Mouse (Mus musculus): Measurements from ENCODE around the gene Pank1. TPM values are rescaled to one million over a fixed set of nuclear protein-coding genes. Genes with fewer than 3 reads are reported as not detected.
A peak's percentile ranks its signal among the peaks of the same experiment; 100 is the strongest.

Pank1 gene
- 10 to 100 TPM; 16.3 to 16.5 TPM for total RNA-seq (2021)

- peak; percentile 62 to 82 for DNase-seq (ENCODE audit: extremely low spot score in 1 of 2, low spot score in 2 of 2)
- intact Hi-C loops (cut with DNase I): loop anchor here (5.0 kb wide), 1 partner anchor 52 kb away; no protein-coding TSS in a partner anchor
These were observed at the start of gene Pank1 for GRCm38 (mm10) chr19:34878603-34879541. Gene Pank1 (minus strand): TSS chr19:34879455.

DNA sequence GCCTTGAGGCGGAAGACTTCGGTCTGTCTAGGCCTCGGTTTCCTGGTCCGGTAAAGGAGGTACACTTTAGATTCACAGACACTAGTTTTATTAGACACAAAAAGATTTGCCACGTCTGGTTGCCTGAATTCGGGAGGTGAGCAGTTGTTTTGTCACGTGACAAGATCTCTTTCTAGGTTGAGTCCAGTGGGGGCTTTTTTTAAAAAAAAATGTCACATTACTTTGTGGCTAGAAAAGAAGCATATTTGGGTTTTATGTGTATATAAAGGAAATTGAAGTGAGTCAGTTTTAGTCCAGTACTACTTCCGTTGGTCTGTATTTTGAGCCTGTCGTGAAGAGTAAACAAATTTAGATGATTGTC is 43.3 kb upstream of the Pank1 start:
- intact Hi-C loops (cut with DNase I): loop anchor here (10.0 kb wide), 1 partner anchor 258 kb away; no protein-coding TSS in a partner anchor
- no peak for DNase-seq (ENCODE audit: extremely low spot score in 1 of 2, low spot score in 2 of 2)

DNA sequence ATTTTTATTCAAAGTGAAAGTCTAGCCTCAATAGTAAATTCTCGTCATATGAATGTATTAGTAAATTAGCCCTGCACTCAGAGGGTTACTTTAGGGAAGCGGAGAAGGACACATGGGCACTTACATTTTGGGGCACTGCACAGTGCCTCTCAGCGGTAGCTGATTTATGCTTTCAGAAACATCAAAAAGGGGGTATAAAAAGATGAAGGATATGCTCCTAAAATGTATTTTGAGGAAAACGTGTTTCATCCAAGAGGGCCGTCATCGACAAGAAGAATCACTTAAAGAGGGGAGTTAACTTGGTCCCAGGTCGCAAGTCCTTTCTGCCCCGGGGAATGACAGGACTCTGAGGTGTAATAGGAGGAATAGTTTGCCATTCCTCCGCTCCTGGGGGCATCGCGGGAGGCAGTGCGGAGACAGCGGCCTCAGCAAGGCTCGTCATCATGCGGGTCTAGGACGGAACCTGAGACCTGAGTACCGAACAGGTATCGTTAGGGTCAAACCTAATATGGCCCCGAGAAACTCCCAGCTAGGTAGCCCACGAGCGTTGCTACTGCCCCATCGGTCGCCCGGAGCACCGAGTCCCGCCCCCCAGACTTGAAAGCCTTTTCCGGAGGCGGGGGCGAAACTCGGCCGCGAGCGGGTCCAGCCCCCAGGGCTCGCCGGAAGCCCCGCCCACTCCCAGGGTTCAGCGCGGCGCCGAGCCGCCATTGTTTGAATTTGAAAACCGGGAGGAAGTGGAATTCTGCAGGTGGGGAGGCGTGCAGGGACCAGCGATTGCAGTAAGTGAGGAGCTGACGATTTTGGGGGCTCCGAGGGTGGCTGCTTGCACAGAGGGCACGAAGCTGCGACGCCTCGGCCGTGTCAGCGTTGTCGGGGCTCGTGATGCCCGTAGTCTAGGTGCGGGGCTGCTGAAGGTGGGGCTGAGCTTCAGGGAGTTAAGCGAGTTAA is 42.7 kb upstream of the Pank1 start, which contains the start of gene Kif20b:
Gene Kif20b, plus strand, starts transcription at position 710 of the 951 bp plus-strand sequence.
- peak; percentile 71 to 95 for DNase-seq (ENCODE audit: extremely low spot score in 1 of 2, low spot score in 2 of 2)
- intact Hi-C loops (cut with DNase I): loop anchor here (10.0 kb wide), 1 partner anchor 257 kb away; no protein-coding TSS in a partner anchor

- intact Hi-C loops (cut with DNase I): loop anchor here (10.0 kb wide), 1 partner anchor 256 kb away; no protein-coding TSS in a partner anchor
- no peak for DNase-seq (ENCODE audit: extremely low spot score in 1 of 2, low spot score in 2 of 2)
These were observed 42.0 kb upstream of the Pank1 start for GRCm38 (mm10) chr19:34921253-34921651.

DNA sequence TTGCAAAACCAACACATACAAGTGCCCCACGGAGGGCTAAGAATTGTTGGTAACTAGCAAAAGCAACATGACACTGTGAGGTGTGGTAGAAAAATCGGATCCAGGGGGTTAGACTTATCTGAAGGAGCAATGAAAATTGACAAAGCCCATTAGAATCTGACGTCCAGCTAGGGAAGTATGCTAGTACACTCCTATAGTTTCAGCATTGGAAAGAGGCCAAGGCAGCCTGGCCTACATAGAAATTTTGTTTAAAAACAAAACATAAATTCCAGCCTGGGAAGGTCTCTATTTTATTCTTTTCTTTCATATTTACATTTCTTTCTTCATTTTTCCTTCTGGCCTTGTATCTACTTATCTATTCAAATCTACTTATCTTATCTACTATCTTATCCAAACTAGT is 41.3 kb upstream of the Pank1 start:
- DNase-seq (ENCODE audit: extremely low spot score in 1 of 2, low spot score in 2 of 2): no peak
- intact Hi-C loops (cut with DNase I): loop anchor here (10.0 kb wide), 1 partner anchor 256 kb away; no protein-coding TSS in a partner anchor

- intact Hi-C loops (cut with DNase I): loop anchor here (10.0 kb wide), 1 partner anchor 255 kb away; no protein-coding TSS in a partner anchor
- DNase-seq (ENCODE audit: extremely low spot score in 1 of 2, low spot score in 2 of 2): no peak
These were observed 40.8 kb upstream of the Pank1 start for GRCm38 (mm10) chr19:34920066-34920465.

DNA sequence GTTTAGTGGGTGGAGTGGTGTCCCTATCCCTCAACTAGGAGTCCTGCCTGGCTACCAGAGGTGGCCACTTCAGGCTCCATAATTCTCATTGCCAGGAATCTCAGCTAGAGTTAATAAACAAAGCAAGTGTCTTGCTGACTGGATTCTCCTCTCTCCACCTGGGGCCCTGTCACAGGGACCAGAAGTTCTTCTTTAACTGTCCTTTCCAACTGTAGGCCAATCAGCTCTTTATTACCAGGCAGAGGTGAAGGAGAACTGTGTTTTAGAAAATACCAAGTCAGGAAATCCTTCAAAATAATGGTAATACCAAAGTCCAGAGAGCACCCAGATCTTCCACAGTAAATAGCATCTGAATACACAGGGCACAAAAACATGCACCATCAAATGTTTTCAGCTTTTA is 33.1 kb upstream of the Pank1 start:
- DNase-seq (ENCODE audit: extremely low spot score in 1 of 2, low spot score in 2 of 2): no peak
- intact Hi-C loops (cut with DNase I): no loop called here

DNA sequence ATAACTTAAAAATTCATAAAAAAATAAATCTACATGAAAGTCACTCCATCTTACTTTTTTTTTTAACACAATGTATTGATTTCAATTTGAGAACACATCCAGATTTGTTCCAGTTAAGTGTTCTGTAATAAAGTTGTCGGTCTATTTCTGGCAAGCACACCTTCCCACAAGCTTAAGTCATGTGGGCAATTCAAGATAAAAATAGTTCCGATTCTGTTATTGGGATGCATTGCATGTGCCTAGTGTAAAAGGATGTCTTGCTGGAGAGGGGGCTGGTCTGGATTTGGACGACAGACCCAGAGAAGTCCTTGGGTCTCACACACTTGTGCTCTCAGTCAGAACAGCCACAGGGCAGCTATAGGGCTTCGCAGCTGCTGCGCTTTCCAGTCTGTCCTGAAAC is 27.5 kb upstream of the Pank1 start:
- DNase-seq (ENCODE audit: extremely low spot score in 1 of 2, low spot score in 2 of 2): no peak
- intact Hi-C loops (cut with DNase I): no loop called here

DNA sequence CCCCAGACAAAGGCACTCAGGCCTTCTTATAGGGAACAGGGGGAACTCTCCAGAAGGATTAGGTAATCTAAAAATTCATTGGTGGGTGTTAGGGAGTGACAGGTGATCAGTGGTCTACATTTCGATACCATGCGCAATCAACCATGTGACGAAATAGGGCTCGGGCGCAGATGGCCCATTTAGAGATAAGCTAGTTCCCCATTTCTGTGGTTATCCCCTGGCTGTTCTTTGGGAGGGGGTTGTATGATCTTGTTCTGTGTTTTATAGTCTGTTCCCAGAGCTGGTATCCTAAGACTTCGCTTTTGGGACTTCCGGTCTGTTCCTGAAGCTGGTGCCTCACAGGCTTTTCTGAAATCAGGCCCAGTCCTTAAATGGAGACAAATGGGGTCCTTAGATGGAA is 26.2 kb upstream of the Pank1 start:
- no peak for DNase-seq (ENCODE audit: extremely low spot score in 1 of 2, low spot score in 2 of 2)
- intact Hi-C loops (cut with DNase I): no loop called here

- no peak for DNase-seq (ENCODE audit: extremely low spot score in 1 of 2, low spot score in 2 of 2)
- intact Hi-C loops (cut with DNase I): no loop called here
These were observed 24.8 kb upstream of the Pank1 start for GRCm38 (mm10) chr19:34904032-34904431.

GRCm38 (mm10) chr19:34901735-34902134 is 22.5 kb upstream of the Pank1 start:
- intact Hi-C loops (cut with DNase I): no loop called here

DNA sequence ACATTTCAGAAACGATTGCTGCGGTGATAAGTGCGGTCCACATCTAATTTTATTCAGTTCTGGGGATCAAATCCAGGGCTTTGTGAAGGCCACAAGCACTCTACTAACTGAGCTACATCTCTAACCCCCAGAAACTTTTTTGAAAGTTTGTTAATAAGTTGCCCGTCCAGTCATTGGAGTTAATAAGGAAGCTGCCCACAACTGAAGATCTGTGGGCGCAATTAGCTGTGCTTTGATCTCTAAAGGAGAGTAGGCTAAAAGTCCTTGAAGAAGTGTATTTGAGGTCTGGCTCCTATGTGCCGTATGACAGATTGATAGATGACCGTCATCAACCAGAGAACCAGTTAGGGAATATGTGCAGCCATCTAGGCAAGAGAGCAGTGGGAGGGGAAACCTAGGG is 22.0 kb upstream of the Pank1 start:
- DNase-seq (ENCODE audit: extremely low spot score in 1 of 2, low spot score in 2 of 2): no peak
- intact Hi-C loops (cut with DNase I): no loop called here

More at GRCm38 (mm10) chr19:34901735-34902134, 22.5 kb upstream of the Pank1 start:
- no peak for DNase-seq (ENCODE audit: extremely low spot score in 1 of 2, low spot score in 2 of 2)

GRCm38 (mm10) chr19:34898941-34899340 is 19.7 kb upstream of the Pank1 start:
- intact Hi-C loops (cut with DNase I): no loop called here
- DNase-seq (ENCODE audit: extremely low spot score in 1 of 2, low spot score in 2 of 2): no peak

DNA sequence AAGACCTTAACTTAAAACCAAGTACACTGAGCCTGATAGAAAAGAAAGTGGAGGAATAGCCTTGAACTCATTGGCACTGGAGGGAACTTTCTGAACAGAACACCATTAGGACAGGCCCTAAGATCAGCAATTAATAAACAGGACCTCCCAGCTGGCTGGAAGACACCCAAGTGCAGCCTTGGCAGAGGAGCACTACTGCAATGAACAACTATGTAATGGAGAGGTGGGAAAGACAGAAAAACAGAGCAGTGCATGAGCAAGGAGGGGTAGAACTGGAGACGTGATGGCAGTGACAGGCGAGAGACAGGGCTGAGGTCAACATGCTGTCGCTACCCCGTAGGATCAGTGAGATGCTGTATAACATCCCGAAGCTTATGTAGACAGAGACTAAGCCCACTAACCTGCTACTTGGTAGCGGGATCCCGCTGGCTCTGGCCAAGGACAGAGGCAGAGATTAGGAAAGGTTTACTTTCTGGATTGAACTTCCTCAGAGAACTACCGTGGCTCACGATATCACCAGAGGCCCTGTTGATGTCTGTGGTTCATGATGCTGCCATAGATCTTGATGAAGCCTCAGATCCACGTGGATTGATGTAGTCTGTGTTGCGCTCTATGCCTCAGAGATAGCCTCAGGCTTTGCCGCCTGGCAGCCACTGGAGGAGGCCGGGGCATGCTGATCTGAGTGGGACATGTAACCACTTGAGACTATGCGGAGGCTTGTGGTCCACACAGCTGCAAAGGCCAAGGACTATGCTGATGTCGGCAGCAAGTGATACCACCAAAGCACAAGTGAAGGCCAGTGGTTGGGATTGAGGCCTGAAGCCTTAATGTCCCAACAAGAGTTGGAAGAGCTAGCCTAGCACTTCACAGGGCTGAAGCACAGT is 18.1 kb upstream of the Pank1 start:
- intact Hi-C loops (cut with DNase I): no loop called here
- DNase-seq (ENCODE audit: extremely low spot score in 1 of 2, low spot score in 2 of 2): no peak

DNA sequence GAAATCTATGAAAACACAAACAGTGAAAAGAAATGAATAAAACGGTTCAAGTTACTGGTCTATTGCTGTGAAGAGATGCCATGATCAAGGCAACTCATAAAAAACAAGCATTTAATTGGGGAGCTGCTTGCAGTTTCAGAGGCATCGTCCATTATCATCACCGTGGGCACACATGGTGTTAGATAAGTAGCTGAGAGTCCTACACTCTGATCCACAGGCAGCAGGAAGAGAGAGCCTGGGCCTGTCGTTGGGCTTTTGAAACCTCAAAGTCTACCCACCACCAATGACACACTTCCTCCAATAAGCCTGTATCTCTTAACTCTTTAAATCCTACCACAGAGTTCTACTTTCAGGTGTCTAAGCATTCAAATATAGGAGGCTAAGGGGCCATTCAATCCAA is 15.8 kb upstream of the Pank1 start:
- no peak for DNase-seq (ENCODE audit: extremely low spot score in 1 of 2, low spot score in 2 of 2)
- intact Hi-C loops (cut with DNase I): no loop called here

DNA sequence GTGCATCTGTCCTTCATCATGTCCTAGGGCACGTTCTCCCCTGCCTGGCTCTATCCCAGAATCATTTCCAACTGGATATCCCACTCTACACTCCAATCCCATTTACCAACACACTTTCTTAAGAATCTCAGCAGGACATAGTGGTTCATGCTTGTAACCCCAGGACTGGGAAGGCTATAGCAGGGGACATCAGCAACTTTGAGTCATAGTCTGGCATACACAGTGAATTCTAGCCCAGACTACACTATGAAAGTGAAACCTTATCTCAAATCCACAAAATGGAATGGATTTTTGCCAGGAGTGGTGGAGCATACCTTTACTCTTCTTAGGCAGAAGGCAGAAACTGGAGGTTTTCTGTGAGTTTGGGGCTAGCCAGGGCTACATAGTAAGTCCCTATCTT is 12.3 kb upstream of the Pank1 start:
- intact Hi-C loops (cut with DNase I): no loop called here
- DNase-seq (ENCODE audit: extremely low spot score in 1 of 2, low spot score in 2 of 2): no peak

DNA sequence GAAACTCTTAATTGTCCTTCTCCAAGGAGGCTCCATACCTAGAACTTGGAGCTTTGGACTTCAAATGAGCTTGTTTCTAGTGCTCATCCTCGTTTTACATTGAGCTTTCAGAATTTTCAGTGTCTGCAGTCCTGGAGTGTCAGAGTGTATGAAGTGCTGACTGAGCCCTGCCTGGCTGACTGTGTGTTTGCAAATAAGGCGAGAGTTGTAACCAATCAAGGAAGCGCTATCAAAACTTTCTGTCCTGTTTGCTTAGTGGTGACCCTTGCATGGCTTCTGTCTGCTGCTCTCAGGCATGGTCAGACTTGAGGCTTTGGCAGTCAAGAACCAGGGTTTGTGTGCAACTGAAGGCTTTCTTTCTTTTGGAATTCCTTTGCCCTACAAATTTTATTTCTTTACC is 11.7 kb upstream of the Pank1 start:
- intact Hi-C loops (cut with DNase I): no loop called here
- no peak for DNase-seq (ENCODE audit: extremely low spot score in 1 of 2, low spot score in 2 of 2)

- intact Hi-C loops (cut with DNase I): no loop called here
- DNase-seq (ENCODE audit: extremely low spot score in 1 of 2, low spot score in 2 of 2): no peak
These were observed 7.1 kb upstream of the Pank1 start for GRCm38 (mm10) chr19:34886324-34886723.
